Mouse (Mus musculus) limb, embryonic 11.5 days (tissue): Measurements from ENCODE around the gene Actr6. TPM values are rescaled to one million over a fixed set of nuclear protein-coding genes. Genes with fewer than 3 reads are reported as not detected.

Source experiments
- ATAC-seq: fragments of 200-750 bp; cut with Nextera tagmentation; 2 replicates; pipeline ENCODE4 v1.8.0; 2017; ENCODE audit warnings: low read depth; ENCODE audit not compliant: insufficient number of reproducible peaks, low FRiP score, low TSS enrichment
- DNase-seq: peaks from one replicate; pipeline ENCODE4 v3.0.0-alpha.2; 2015; ENCODE audit warnings: low spot score
- H3K27ac ChIP-seq: fragments of 300-500 bp; sonication (generic); replicated peaks from 2 replicates; pipeline ENCODE4 v1.5.1; 2014; ENCODE audit warnings: low read depth, mild to moderate bottlenecking, low read length
- H3K27me3 ChIP-seq: fragments of 300-500 bp; sonication (generic); 2 replicates; pipeline ENCODE4 v1.6.1; 2014; ENCODE audit warnings: mild to moderate bottlenecking, low read length, mixed read lengths; ENCODE audit not compliant: control insufficient read depth, insufficient read depth
- H3K36me3 ChIP-seq: fragments of 300-500 bp; sonication (generic); 2 replicates; pipeline ENCODE4 v1.6.1; 2014; ENCODE audit warnings: mild to moderate bottlenecking, low read length, moderate library complexity, mixed read lengths; ENCODE audit not compliant: control insufficient read depth, insufficient read depth
- H3K4me1 ChIP-seq: fragments of 300-500 bp; sonication (generic); 2 replicates; pipeline ENCODE4 v1.6.1; 2014; ENCODE audit warnings: low read length, mixed read lengths; ENCODE audit not compliant: control insufficient read depth, insufficient read depth
- H3K4me2 ChIP-seq: fragments of 300-500 bp; sonication (generic); 2 replicates; pipeline ENCODE4 v1.6.1; 2014; ENCODE audit warnings: low read depth, mild to moderate bottlenecking, moderate library complexity; ENCODE audit not compliant: severe bottlenecking
- H3K4me3 ChIP-seq: fragments of 300-500 bp; sonication (generic); 2 replicates; pipeline ENCODE4 v1.5.1; 2014; ENCODE audit warnings: low read depth, low read length
- H3K9ac ChIP-seq: fragments of 300-500 bp; sonication (generic); 2 replicates; pipeline ENCODE4 v1.6.1; 2014; ENCODE audit warnings: mild to moderate bottlenecking, low read length
- H3K9me3 ChIP-seq: fragments of 300-500 bp; sonication (generic); 2 replicates; pipeline ENCODE4 v1.6.1; 2016; ENCODE audit warnings: low read length; ENCODE audit not compliant: control insufficient read depth
- whole genome bisulfite sequencing: fragments of 180-500 bp; shearing (Covaris S2); extraction: QIAGEN DNeasy Blood & Tissue Kit; methylation state at CpG from one replicate; pipeline ENCODE4 v1.1.7; 2014; 5-methylcytosine and 5-hydroxymethylcytosine counted together
- polyA plus RNA-seq: library from polyadenylated mRNA; unstranded; fragments of >200 nt; fragmentation: Nextera tagmentation; extraction: Ambion mirVana; gene quantifications from 2 replicates; pipeline ENCODE4 v1.2.1, GENCODE M21; 2014

Actr6 gene
- polyA plus RNA-seq, result 38.4 and 41.4 TPM in 2 replicates

DNA sequence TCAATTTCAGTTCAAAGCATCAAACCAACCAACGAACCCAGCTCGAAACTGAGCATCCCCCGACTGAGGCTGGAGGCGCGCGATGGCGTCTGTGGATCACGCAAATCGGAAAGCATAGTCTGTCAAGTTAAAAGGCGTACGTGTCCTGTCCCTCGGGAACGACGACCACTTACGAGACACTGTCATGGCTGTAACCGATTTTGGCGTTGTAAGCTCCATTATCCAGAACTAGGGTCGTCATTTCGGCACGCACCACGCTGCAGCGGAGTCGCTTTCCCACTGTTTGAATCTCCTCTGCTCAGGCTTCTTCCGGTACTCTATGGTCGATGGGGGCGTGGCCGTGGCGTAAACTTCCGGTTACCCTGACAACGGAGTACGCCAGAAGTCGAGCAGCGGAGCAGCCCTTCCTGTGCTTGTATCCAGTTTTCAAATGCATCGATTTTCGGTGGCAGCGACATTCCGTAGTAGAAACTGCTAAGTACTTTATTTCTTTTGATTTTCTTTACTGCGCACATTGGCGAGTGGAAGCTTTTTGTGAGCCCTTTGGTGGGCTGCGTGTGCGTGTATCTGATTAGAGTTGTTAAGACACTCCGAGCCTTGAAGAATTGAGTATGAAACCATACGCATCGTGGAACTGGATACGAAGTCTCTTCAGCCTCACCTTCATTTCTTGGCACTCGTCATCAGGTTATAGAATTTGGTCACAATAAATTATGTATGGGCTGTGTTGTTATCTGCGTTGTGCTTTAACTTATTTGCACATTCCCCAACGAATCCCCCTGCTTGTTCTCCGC lies at the start of gene Actr6:
Actr6 (minus strand) TSS at position 295 of the 794 bp plus-strand sequence.
- 1% methylated on average over 49 of the region's 49 CpGs for WGBS
- Histone ChIP-seq H3K27me3 (no peaks in the 10 kb centered on the region), H3K27ac (no peak within 1 kb of the TSS), H3K4me3 (peak within 1 kb of the TSS; percentile 67), H3K9me3 (no peaks in the 10 kb centered on the region), H3K36me3 (no peaks in the 10 kb centered on the region), H3K4me2 (peak within 1 kb of the TSS; percentile 67), H3K4me1 (no peaks in the 10 kb centered on the region), H3K9ac (peak within 1 kb of the TSS; percentile 64)
- ATAC-seq (peak; percentile 98), DNase-seq (peak; percentile 93)

DNA sequence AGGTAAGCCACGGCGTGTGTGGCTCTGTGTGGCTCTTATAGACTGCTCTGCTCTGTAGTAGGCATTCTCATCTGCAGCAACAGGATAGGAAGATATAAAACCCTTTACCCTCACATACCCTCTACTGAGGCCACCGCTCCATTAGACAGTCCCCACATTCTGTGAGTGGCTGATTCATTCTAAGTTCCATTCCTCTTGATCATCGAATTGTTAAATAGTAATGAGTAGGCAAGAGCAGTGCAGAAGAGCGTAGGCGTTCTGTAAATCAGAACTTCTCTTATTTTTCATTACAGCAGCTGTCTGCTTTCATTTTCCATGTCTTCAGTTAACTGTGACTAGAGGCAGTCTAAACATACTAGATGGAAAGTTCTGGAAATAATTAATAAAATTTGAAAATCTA lies 43.9 kb upstream of the Actr6 start:
- Histone ChIP-seq H3K36me3 (0 out of 2 replicates have a peak, but pooled peaks cover 5% of the 10 kb centered on the region), H3K4me1 (no peaks in the 10 kb centered on the region), H3K9me3 (no peaks in the 10 kb centered on the region), H3K27ac (no peak overlapping the region), H3K9ac (no peak overlapping the region), H3K4me2 (no peak overlapping the region), H3K4me3 (no peak overlapping the region), H3K27me3 (no peaks in the 10 kb centered on the region)
- DNase-seq (no peak), ATAC-seq (no peak)
- WGBS, result 98% methylated on average over 6 of the region's 6 CpGs

DNA sequence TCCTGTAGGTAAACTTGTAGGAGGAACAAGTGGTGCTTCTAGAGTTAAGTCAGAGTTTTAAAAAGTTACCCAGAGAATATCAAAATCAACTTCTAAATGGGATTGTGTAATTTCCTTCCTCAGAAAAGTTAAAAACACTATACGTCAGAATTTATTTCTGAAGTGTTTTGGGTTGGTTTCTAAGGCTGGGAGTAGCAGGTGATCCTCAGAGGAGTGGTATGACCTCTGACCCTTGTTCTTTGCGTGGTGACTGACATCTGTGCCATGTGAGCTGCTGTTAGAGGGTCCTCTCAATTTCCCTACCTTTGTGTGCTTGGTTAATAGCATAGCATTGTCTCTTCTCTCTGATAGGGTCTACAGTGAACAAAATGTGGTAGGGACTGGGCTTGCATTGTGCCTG lies 39.8 kb upstream of the Actr6 start:
- WGBS, result 72% methylated on average over 2 of the region's 2 CpGs
- Histone ChIP-seq H3K27me3 (no peaks in the 10 kb centered on the region), H3K9me3 (no peaks in the 10 kb centered on the region), H3K4me3 (no peak overlapping the region), H3K27ac (no peak overlapping the region), H3K4me1 (no peaks in the 10 kb centered on the region), H3K4me2 (no peak overlapping the region), H3K9ac (no peak overlapping the region), H3K36me3 (no peaks in the 10 kb centered on the region)
- ATAC-seq (no peak), DNase-seq (no peak)

DNA sequence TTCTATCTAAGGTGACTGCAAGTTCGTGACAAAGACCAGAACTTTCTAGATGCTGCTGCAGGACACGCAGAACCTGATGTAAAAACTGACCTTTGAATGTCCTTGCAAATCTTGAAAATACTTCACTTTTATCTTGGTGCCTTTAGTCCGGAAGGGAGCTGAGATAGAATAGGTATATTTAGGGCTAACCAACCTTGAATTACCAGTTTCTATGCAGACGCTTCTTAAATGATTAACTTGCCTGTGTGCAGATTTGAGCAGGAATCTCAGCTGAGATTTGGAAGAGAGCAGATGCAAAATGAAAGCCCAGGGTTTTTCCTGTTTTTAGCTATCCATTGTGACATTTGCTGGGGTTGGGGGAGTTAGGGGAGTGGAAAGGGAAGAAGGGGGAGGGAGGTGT lies 37.0 kb upstream of the Actr6 start:
- DNase-seq (no peak), ATAC-seq (no peak)
- whole genome bisulfite sequencing, result 89% methylated on average over 4 of the region's 4 CpGs
- Histone ChIP-seq H3K4me3 (no peak overlapping the region), H3K9ac (no peak overlapping the region), H3K27me3 (no peaks in the 10 kb centered on the region), H3K27ac (no peak overlapping the region), H3K4me1 (no peaks in the 10 kb centered on the region), H3K4me2 (no peak overlapping the region), H3K36me3 (no peaks in the 10 kb centered on the region), H3K9me3 (no peaks in the 10 kb centered on the region)

DNA sequence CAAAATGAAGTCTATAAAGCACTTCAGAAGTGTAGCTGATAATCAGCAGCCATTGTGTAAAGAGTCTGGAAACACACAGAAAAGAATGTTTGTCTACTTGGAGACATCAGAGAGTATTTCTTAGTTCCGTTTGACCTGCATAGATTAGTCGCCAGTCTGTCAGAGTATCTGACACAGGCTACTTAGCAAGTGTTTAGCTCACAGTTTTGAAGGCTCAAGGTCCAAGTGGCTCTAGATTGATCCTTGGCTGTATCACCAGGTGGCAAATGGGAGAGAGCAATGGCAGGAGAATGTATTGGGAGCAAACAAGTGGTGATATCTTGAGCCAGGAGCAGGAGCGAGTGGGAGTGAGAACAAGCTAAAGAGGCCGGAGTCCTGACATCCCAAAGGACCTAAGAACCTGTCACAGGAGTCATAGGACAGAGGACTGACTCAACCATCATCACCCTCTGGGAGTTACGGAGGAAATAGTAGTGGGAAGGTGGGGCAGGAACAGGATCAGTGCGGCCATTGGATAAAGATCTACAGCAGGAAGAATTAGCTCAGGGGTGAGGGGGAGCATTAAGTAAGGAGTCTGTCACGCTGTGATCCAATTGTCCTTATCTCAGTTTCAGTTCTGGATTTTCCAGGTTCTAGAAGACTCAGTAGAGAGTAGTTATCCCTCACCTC lies 36.4 kb upstream of the Actr6 start:
- no peak overlapping the region for H3K4me2 ChIP-seq
- no peak overlapping the region for H3K27ac ChIP-seq
- H3K4me1 ChIP-seq, result no peaks in the 10 kb centered on the region
- H3K9me3 ChIP-seq, result no peaks in the 10 kb centered on the region
- H3K36me3 ChIP-seq, result no peaks in the 10 kb centered on the region
- H3K27me3 ChIP-seq, result no peaks in the 10 kb centered on the region
- DNase-seq (no peak), ATAC-seq (no peak)
- H3K9ac ChIP-seq, result no peak overlapping the region
- H3K4me3 ChIP-seq, result no peak overlapping the region
- WGBS, result 86% methylated on average over 7 of the region's 7 CpGs

DNA sequence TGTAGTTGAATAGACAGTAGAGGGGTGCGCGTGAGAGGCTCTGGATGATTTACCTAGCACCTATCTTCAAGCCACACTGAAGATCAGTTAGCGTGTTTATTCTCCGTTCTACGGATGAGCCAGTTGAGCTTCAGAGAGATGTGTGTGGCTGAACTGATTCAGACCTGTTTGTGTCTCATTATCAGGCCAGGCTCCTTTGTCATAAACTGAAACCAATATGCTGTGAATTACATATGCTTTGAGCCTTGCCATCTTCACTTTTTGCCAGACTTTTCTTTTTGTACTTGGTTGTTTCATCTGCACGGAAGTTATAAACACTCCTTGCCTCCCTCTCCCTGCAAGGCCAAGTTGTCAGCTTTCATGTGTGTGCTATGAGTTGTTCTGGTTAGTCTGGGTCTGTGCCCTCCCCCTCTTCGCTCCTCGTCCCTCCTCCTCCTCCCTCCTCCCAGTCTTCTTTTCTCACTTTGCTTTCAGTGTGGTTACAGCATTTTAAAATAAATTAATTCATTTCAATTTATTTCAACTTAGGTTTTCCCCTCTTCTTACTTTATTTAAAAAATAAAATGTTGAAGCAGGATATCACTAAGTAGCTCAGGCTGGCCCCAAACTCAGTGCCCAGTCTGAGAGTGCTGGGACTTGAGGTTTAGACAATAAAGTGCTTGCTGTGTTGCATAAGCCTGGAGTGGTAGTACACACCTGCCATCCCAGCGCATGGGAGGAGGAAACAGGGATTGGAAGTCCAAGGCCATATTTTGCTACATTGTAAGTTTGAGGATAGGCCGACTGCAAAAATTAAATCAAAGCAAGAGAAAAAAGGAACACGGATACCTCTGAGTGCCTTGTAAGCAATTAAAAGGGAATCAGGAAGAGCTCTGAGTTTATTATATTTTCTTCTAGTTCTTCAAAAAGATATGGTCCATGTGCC lies 34.0 kb upstream of the Actr6 start:
- WGBS, result 94% methylated on average over 11 of the region's 11 CpGs
- Histone ChIP-seq H3K4me1 (no peaks in the 10 kb centered on the region), H3K4me2 (no peak overlapping the region), H3K36me3 (no peaks in the 10 kb centered on the region; the same call in 1 of the 2 replicates), H3K9ac (no peak overlapping the region), H3K4me3 (no peak overlapping the region), H3K9me3 (no peaks in the 10 kb centered on the region), H3K27me3 (no peaks in the 10 kb centered on the region), H3K27ac (no peak overlapping the region)
- DNase-seq (no peak), ATAC-seq (no peak)

DNA sequence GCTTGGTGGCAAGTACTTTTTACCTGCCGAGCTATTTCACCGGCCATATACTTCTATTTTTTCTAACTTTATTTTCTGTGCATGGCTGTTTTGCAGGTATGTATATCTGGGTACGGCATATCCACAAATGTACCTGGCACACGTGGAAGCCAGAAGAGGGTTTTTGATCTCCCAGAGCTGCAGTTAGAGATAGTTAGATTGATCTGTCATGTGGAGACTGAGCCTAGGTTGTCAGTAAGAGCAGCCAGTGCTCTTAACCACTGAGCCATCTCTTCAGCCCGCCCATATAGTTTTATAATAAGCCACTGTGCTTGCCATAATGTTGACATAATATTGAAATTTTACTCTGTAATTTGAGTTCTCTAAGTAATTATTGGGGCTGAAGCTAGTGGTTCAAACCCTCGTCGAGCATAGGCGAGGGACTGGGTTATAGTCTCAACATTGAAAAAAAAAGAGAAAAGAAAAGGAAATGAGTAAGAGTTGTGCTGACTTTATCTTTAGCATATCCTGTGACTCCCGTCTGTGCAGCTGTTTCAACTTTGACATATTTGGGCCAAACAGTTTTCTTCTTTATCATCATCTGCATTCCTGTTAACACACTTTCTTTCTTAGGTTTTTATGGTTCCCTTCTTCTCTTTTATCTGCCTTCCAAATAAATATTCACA lies 32.5 kb upstream of the Actr6 start:
- Histone ChIP-seq H3K9ac (no peak overlapping the region), H3K9me3 (no peaks in the 10 kb centered on the region), H3K27ac (no peak overlapping the region), H3K4me1 (no peaks in the 10 kb centered on the region), H3K4me2 (no peak overlapping the region), H3K4me3 (no peak overlapping the region), H3K27me3 (no peaks in the 10 kb centered on the region), H3K36me3 (no peaks in the 10 kb centered on the region; the same call in 1 of the 2 replicates)
- ATAC-seq (no peak), DNase-seq (no peak)
- WGBS, result 88% methylated on average over 9 of the region's 9 CpGs

DNA sequence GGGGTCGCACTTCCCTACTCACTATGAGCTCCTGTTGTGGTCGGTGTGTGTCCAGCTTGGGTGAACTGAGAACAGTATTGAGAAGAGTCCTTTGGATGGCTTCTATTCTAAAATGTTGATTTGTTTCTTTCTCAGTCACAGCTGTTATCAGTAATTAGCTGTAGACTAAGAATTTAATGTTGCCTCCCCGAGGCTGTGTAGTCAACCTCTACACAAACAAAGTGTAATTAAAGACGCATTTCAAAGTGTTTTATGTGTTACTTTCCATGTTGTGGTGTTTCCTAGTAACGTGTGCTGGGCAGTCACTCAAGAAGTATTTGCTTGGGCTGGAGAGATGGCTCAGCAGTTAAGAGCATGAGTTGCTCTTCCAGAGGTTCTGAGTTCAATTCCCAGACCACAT lies 28.7 kb upstream of the Actr6 start:
- H3K4me1 ChIP-seq, result no peaks in the 10 kb centered on the region
- H3K27me3 ChIP-seq, result no peaks in the 10 kb centered on the region
- no peak for ATAC-seq
- no peaks in the 10 kb centered on the region for H3K9me3 ChIP-seq
- no peak overlapping the region for H3K9ac ChIP-seq
- H3K4me3 ChIP-seq, result no peak overlapping the region
- 67% methylated on average over 5 of the region's 5 CpGs for WGBS
- DNase-seq, result no peak
- H3K36me3 ChIP-seq, result no peaks in the 10 kb centered on the region; the same call in 1 of the 2 replicates
- no peak overlapping the region for H3K27ac ChIP-seq
- H3K4me2 ChIP-seq, result no peak overlapping the region
